Mouse (Mus musculus) lung, postnatal 0 days (tissue): ENCODE data around the gene Rtn4. TPM values are rescaled to one million over a fixed set of nuclear protein-coding genes. Genes with fewer than 3 reads are reported as not detected.
"Not testable (repeated sequence)": the region's sequence is repeated elsewhere in the genome, so short reads cannot be mapped to it uniquely, and the experiment has no call there.

Experiments used
- ATAC-seq: fragments of 200-750 bp; cut with Nextera tagmentation; 2 replicates; pipeline ENCODE4 v1.8.0; 2017; ENCODE audit warnings: moderate library complexity
- DNase-seq: peaks from one replicate; pipeline ENCODE4 v3.0.0-alpha.2; 2016; ENCODE audit warnings: low spot score
- H3K27ac ChIP-seq: fragments of 300-500 bp; sonication (generic); 2 replicates; pipeline ENCODE4 v1.5.1; 2014; ENCODE audit warnings: antibody characterized with exemption, mild to moderate bottlenecking, low read length, mixed read lengths
- H3K27me3 ChIP-seq: fragments of 300-500 bp; sonication (generic); replicated peaks from 2 replicates; pipeline ENCODE4 v1.6.1; 2014; ENCODE audit warnings: low read length, mixed read lengths; ENCODE audit not compliant: insufficient read depth
- H3K36me3 ChIP-seq: fragments of 300-500 bp; sonication (generic); 2 replicates; pipeline ENCODE4 v1.6.1; 2014; ENCODE audit warnings: low read length, mixed read lengths; ENCODE audit not compliant: insufficient read depth
- H3K4me1 ChIP-seq: fragments of 300-500 bp; sonication (generic); 2 replicates; pipeline ENCODE4 v1.6.1; 2014; ENCODE audit warnings: antibody characterized with exemption, low read depth, low read length, mixed read lengths; ENCODE audit not compliant: insufficient read depth
- H3K4me2 ChIP-seq: fragments of 300-500 bp; sonication (generic); replicated peaks from 2 replicates; pipeline ENCODE4 v1.6.1; 2014; ENCODE audit warnings: low read depth, mild to moderate bottlenecking, low read length, moderate library complexity, mixed read lengths
- H3K4me3 ChIP-seq: fragments of 300-500 bp; sonication (generic); 2 replicates; pipeline ENCODE4 v1.5.1; 2014; ENCODE audit warnings: low read depth, low read length
- H3K9ac ChIP-seq: fragments of 300-500 bp; sonication (generic); replicated peaks from 2 replicates; pipeline ENCODE4 v1.6.1; 2014; ENCODE audit warnings: low read depth, mild to moderate bottlenecking
- H3K9me3 ChIP-seq: fragments of 300-500 bp; sonication (generic); 2 replicates; pipeline ENCODE4 v1.6.1; 2016; ENCODE audit warnings: low read length, mixed read lengths
- CTCF ChIP-seq: IDR thresholded peaks from 2 replicates; pipeline ENCODE4 v1.5.1; 2016; ENCODE audit warnings: antibody characterized with exemption, mild to moderate bottlenecking
- EP300 ChIP-seq: IDR thresholded peaks from 2 replicates; pipeline ENCODE4 v1.6.1; 2016; ENCODE audit warnings: antibody characterized with exemption, mild to moderate bottlenecking, control low read depth
- WGBS: fragments of 180-500 bp; shearing (Covaris S2); extraction: QIAGEN DNeasy Blood & Tissue Kit; methylation state at CpG from one replicate; pipeline ENCODE4 v1.1.7; 2014; 5-methylcytosine and 5-hydroxymethylcytosine counted together
- polyA plus RNA-seq: library from polyadenylated mRNA; unstranded; fragments of >200 nt; fragmentation: Nextera tagmentation; extraction: Ambion mirVana; gene quantifications from 2 replicates; pipeline ENCODE4 v1.2.1, GENCODE M21; 2015

The Rtn4 gene
- polyA plus RNA-seq: 57.6 and 67.9 TPM in 2 replicates

DNA sequence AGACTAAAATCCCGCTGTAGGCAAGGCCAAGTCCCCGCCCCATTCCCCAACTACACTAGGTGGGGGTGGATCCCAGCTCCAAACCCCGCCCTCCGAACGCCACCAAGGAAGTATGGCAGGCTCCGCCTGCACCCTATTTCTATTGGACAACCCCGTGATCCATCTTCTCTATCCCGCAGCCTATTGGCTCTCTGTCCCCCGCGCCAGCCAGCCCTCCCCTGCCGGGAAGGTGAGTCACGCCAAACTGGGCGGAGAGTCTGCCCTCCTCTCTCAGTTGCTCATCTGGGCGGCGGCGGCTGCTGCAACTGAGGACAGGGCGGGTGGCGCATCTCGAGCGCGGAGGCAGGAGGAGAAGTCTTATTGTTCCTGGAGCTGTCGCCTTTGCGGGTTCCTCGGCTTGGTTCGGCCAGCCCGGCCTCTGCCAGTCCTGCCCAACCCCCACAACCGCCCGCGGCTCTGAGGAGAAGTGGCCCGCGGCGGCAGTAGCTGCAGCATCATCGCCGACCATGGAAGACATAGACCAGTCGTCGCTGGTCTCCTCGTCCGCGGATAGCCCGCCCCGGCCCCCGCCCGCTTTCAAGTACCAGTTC, at the start of gene Rtn4:
TSS of gene Rtn4 (plus strand) at position 265 of the 590 bp plus-strand sequence.
- Histone ChIP-seq H3K4me2 (peak within 1 kb of the TSS; percentile 65), H3K4me3 (peak within 1 kb of the TSS; percentile 98), H3K27ac (peak within 1 kb of the TSS; percentile 97), H3K9me3 (no peaks in the 10 kb centered on the region), H3K36me3 (no peaks in the 10 kb centered on the region), H3K27me3 (no peaks in the 10 kb centered on the region), H3K4me1 (no peaks in the 10 kb centered on the region), H3K9ac (peak within 1 kb of the TSS; percentile 87)
- peak; percentile 97 for ATAC-seq
- WGBS: 1% methylated on average over 41 of the region's 43 CpGs
- no peak for TF ChIP-seq CTCF
- no peak for TF ChIP-seq EP300
- DNase-seq: peak; percentile 100

DNA sequence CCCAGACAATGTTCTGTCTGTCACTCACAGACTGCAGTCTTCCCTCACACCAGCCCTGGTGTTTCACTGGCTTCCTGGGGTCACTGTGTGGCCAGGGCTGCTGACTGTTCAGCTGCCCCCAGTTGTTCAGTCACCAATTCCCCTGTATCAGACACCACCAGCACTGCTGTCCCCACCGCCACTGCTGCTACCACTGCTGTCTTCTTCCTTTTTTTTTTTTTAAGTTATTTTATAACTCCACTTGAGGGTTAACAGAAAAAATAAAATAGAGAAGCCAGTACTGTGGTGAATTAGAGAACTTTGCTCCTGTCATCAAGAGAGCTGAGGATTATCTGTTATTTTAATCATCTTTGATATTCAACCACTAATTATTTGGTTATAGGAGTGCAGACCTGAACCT, 48.3 kb upstream of the Rtn4 start:
- Histone ChIP-seq H3K9me3 (no peaks in the 10 kb centered on the region), H3K27ac (no peak overlapping the region), H3K27me3 (no peaks in the 10 kb centered on the region), H3K36me3 (no peaks in the 10 kb centered on the region), H3K4me1 (no peaks in the 10 kb centered on the region), H3K9ac (no peak overlapping the region), H3K4me2 (no peak overlapping the region), H3K4me3 (no peak overlapping the region)
- TF ChIP-seq EP300 (no peak), CTCF (no peak)
- DNase-seq (no peak), ATAC-seq (no peak)
- 68% methylated on average over 1 of the region's 1 CpGs for WGBS

- TF ChIP-seq CTCF (no peak), EP300 (no peak)
- Histone ChIP-seq H3K4me2 (no peak overlapping the region), H3K27ac (no peak overlapping the region), H3K27me3 (no peaks in the 10 kb centered on the region), H3K9ac (no peak overlapping the region), H3K36me3 (no peaks in the 10 kb centered on the region), H3K9me3 (no peaks in the 10 kb centered on the region), H3K4me1 (no peaks in the 10 kb centered on the region), H3K4me3 (no peak overlapping the region)
- ATAC-seq: no peak
- 54% methylated on average over 5 of the region's 5 CpGs for WGBS
- peak; percentile 33 for DNase-seq
Measured at GRCm38 (mm10) chr11:29645411-29646066, 47.2 kb upstream of the Rtn4 start.

GRCm38 (mm10) chr11:29647568-29648319, 45.0 kb upstream of the Rtn4 start:
- Histone ChIP-seq H3K9me3 (no peaks in the 10 kb centered on the region), H3K4me1 (no peaks in the 10 kb centered on the region), H3K27me3 (no peaks in the 10 kb centered on the region), H3K9ac (no peak overlapping the region), H3K4me2 (0 out of 2 replicates have a peak overlapping the region, but pooled peaks have one; percentile 6), H3K27ac (no peak overlapping the region), H3K36me3 (no peaks in the 10 kb centered on the region), H3K4me3 (no peak overlapping the region)
- WGBS: 46% methylated on average over 6 of the region's 6 CpGs
- no peak for ATAC-seq
- DNase-seq: no peak
- TF ChIP-seq EP300: no peak
- no peak for TF ChIP-seq CTCF

- H3K4me3 ChIP-seq, H3K27ac ChIP-seq, H3K27me3 ChIP-seq, H3K9ac ChIP-seq, DNase-seq, ATAC-seq, H3K9me3 ChIP-seq, H3K4me2 ChIP-seq, H3K36me3 ChIP-seq, H3K4me1 ChIP-seq: not testable (repeated sequence)
- WGBS: 87% methylated on average over 3 of the region's 3 CpGs
Measured at GRCm38 (mm10) chr11:29655381-29655780, 37.4 kb upstream of the Rtn4 start.

DNA sequence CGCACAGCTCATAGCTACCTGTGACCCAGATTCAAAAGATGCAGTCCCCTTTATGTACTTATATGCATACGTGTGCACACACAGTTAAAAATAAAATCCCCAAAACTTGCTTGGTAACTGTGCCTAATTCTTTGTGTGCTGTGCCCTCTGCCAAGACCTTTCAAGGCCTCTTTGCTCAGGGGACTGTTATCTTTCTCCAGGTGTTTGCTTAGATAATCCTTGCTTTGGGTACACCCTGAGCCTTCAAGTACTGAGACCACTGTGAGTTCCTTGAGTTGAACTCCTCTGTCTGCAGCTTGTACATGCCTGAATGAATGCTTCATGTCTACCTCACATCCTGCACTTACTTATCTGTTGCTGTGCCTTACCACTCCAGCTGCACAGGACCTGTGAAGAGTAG, 32.0 kb upstream of the Rtn4 start:
- 85% methylated on average over 2 of the region's 2 CpGs for WGBS
- H3K9ac ChIP-seq: no peak overlapping the region
- H3K9me3 ChIP-seq: no peaks in the 10 kb centered on the region
- no peaks in the 10 kb centered on the region for H3K36me3 ChIP-seq
- no peak overlapping the region for H3K4me3 ChIP-seq
- H3K4me1 ChIP-seq: no peaks in the 10 kb centered on the region
- ATAC-seq (no peak), DNase-seq (no peak)
- no peak for TF ChIP-seq CTCF
- TF ChIP-seq EP300: no peak
- no peaks in the 10 kb centered on the region for H3K27me3 ChIP-seq
- H3K4me2 ChIP-seq: no peak overlapping the region
- H3K27ac ChIP-seq: no peak overlapping the region
